Mouse (Mus musculus) layer of hippocampus, postnatal 10 days (tissue): ENCODE measurements at regions not wholly inside any gene's neighbourhood (a gene's known extent, or its start where the extent isn't known, plus 50 kb on each side); places are given as distances from the start of the nearest gene placed in this dataset.

ENCODE experiments used
- DNase-seq, 2 experiments: peaks; one replicate each; pipeline ENCODE4 v3.0.0; 2021; ENCODE audit warnings: low spot score in 2 of 2

- DNase-seq = no peak
These were observed 662.4 kb upstream of the Jmjd1c start for GRCm38 (mm10) chr10:66433490-66433889.

GRCm38 (mm10) chr10:66470684-66471083 lies 625.2 kb upstream of the Jmjd1c start:
- DNase-seq = peak; percentile 4 to 23

- no peak for DNase-seq
These were observed 623.9 kb upstream of the Jmjd1c start for GRCm38 (mm10) chr10:66472038-66472437.

- DNase-seq = no peak
These were observed 620.7 kb upstream of the Jmjd1c start for GRCm38 (mm10) chr10:66475187-66475735.

GRCm38 (mm10) chr10:66490871-66491270 lies 605.1 kb upstream of the Jmjd1c start:
- no peak for DNase-seq

GRCm38 (mm10) chr10:66491850-66492249 lies 604.1 kb upstream of the Jmjd1c start:
- no peak for DNase-seq

GRCm38 (mm10) chr10:66539846-66540245 lies 556.1 kb upstream of the Jmjd1c start:
- DNase-seq = no peak

- DNase-seq = peak in 1 of 2 experiments; percentile 19
These were observed 549.3 kb upstream of the Jmjd1c start for GRCm38 (mm10) chr10:66546656-66547055.

- no peak for DNase-seq
These were observed 548.3 kb upstream of the Jmjd1c start for GRCm38 (mm10) chr10:66547660-66548059.

GRCm38 (mm10) chr10:66548073-66548472 lies 547.9 kb upstream of the Jmjd1c start:
- no peak for DNase-seq

- no peak for DNase-seq
These were observed 543.0 kb upstream of the Jmjd1c start for GRCm38 (mm10) chr10:66552919-66553318.

- no peak for DNase-seq
These were observed 541.7 kb upstream of the Jmjd1c start for GRCm38 (mm10) chr10:66554259-66554658.

- DNase-seq = no peak
These were observed 537.7 kb upstream of the Jmjd1c start for GRCm38 (mm10) chr10:66558097-66558840.

- DNase-seq = no peak
These were observed 530.6 kb upstream of the Jmjd1c start for GRCm38 (mm10) chr10:66565374-66565773.

- DNase-seq = peak; percentile 19 to 47
These were observed 520.9 kb upstream of the Jmjd1c start for GRCm38 (mm10) chr10:66574846-66575535.

GRCm38 (mm10) chr10:66593001-66593400 lies 502.9 kb upstream of the Jmjd1c start:
- DNase-seq = no peak

GRCm38 (mm10) chr10:66593506-66593905 lies 502.4 kb upstream of the Jmjd1c start:
- DNase-seq = no peak

GRCm38 (mm10) chr10:66597952-66598351 lies 498.0 kb upstream of the Jmjd1c start:
- no peak for DNase-seq

- DNase-seq = no peak
These were observed 488.8 kb upstream of the Jmjd1c start for GRCm38 (mm10) chr10:66607141-66607540.

GRCm38 (mm10) chr10:66616280-66616679 lies 479.6 kb upstream of the Jmjd1c start:
- no peak for DNase-seq

GRCm38 (mm10) chr10:66630996-66631395 lies 464.9 kb upstream of the Jmjd1c start:
- no peak for DNase-seq
